Mouse (Mus musculus): Measurements from ENCODE around the gene Slc7a8. TPM values are rescaled to one million over a fixed set of nuclear protein-coding genes. Genes with fewer than 3 reads are reported as not detected.
A peak's percentile ranks its signal among the peaks of the same experiment; 100 is the strongest.

Slc7a8 gene
- polyA plus RNA-seq, 1 experiment, result 2.0 TPM

DNA sequence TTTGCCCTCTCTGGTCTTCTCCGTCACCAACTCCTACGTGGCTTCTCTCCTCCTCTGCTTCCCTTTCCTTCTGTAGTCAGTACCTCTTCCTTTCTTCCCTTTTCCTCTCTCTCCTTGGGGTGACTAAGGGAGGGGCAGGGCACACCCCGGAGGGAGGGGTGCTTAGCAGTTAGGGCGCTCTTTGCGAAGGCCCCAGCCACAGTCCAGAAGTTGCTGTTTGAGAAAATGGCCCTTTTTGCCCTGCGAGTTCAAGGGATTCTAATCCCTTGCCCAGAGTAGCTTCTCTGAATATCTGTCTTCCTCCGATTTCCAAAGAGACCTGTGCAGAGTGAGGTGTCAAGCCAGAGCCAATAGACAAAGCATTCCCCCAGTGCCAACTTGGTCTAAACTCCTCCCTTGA lies 69.7 kb downstream of the Slc7a8 start, which contains the start of gene Cebpe:
Gene Cebpe (minus strand): TSS at position 101 of the 400 bp plus-strand sequence.
- H3K4me1 ChIP-seq (ENCODE audit: control insufficient read depth, insufficient read depth, low read length), result peaks cover 6% of the 10 kb centered on the region
- no peak within 1 kb of the TSS for H3K27ac ChIP-seq (ENCODE audit: insufficient read depth, low read length)
- TF ChIP-seq CTCF (IDR thresholded peaks at IDR 0.05; ENCODE audit: borderline replicate concordance, insufficient read depth, low read length) (no peak), POLR2A (IDR thresholded peaks at IDR 0.05; ENCODE audit: low read depth, low read length) (no peak)
- H3K4me3 ChIP-seq (ENCODE audit: insufficient read depth, low read length), result no peak within 1 kb of the TSS

DNA sequence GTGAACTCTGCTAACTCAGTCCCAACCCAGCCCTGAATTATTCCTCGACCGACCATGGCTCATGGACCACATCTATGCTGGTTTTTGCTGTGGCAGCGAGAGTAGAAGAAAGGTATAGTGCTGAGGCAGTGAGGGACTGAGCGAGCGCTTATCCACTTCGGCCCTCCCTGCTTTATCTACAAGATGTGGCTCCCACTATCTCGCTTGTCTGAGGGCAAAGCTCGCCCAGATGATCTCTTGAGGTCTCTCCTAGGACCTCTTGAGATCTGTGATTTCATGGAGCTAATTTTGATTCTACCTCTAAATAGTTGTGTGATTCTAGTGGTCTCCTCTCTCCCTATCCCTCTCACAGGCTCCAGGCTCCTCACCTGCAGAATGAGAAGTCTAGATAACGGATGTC lies 72.7 kb downstream of the Slc7a8 start:
- TF ChIP-seq POLR2A (IDR thresholded peaks at IDR 0.05; ENCODE audit: low read depth, low read length) (no peak), CTCF (IDR thresholded peaks at IDR 0.05; ENCODE audit: borderline replicate concordance, insufficient read depth, low read length) (no peak)
- H3K4me1 ChIP-seq (ENCODE audit: control insufficient read depth, insufficient read depth, low read length), result peaks cover 2% of the 10 kb centered on the region; the same call in 1 of the 2 replicates

DNA sequence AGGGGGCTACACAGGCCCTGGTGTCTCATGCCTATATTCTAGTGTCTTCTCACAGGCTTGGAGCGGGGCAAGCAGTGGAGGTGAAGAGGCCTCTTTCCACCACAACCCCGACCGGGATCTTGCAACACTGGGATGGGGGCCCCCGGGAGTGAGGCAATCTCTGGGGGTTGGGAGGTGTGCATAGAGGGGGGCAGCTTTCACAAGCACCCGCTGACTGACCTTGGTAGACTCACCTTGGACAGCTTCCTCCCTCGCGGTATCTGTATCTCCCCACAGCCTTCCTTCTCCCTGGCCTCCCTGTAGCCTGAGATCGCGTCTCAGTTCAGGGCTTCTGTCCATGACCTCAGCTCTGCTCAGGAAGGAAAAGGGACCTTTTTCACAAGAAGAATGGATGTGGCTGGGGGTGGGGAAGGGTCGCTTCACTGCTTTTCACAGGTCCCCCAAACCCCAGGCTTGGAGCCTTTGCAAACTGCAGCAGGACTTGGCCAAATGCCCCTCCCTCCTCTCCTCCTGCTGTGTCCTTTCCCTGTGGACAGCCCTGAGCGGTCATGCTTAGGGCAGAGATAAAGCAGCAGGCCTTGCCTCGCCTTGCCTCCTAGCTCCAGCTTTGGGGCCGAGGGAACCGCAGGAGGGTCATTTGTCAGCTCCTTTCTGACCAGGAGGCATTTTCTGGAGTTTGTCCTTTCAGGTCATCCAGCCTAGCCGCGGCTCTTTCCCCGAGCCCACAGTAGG lies 75.0 kb downstream of the Slc7a8 start:
- TF ChIP-seq CTCF (IDR thresholded peaks at IDR 0.05; ENCODE audit: borderline replicate concordance, insufficient read depth, low read length) (no peak), POLR2A (IDR thresholded peaks at IDR 0.05; ENCODE audit: low read depth, low read length) (no peak)
- H3K27ac ChIP-seq (ENCODE audit: insufficient read depth, low read length), result no peak overlapping the region
- no peaks in the 10 kb centered on the region for H3K4me1 ChIP-seq (ENCODE audit: control insufficient read depth, insufficient read depth, low read length)
- no peak overlapping the region for H3K4me3 ChIP-seq (ENCODE audit: insufficient read depth, low read length)

More for the DNA sequence above, 72.7 kb downstream of the Slc7a8 start:
- Histone ChIP-seq H3K27ac (ENCODE audit: insufficient read depth, low read length) (no peak overlapping the region), H3K4me3 (ENCODE audit: insufficient read depth, low read length) (no peak overlapping the region)

DNA sequence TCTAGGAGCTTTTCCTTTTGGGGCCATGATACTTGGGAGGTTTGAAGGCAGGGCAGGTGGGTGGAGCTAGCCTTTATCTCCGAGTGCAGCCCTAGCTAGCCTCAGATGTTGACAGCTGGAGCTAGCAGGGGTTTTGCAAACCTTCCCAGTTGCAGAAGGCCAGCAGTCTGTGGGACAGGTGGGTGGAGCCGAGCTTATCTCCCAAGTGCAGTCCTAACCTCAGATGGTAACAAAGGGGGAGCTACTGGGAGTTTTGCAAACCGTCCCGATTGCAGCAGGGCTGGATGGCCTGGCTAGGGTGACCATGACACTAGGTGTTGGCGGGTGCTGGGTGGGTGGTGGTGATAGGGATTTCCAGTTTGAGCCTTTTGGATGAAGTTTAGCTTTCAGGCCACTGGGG lies 75.9 kb downstream of the Slc7a8 start:
- no peaks in the 10 kb centered on the region for H3K4me1 ChIP-seq (ENCODE audit: control insufficient read depth, insufficient read depth, low read length)
- no peak for TF ChIP-seq POLR2A (IDR thresholded peaks at IDR 0.05; ENCODE audit: low read depth, low read length)
- no peak for TF ChIP-seq CTCF (IDR thresholded peaks at IDR 0.05; ENCODE audit: borderline replicate concordance, insufficient read depth, low read length)
- H3K27ac ChIP-seq (ENCODE audit: insufficient read depth, low read length), result no peak overlapping the region
- H3K4me3 ChIP-seq (ENCODE audit: insufficient read depth, low read length), result no peak overlapping the region

DNA sequence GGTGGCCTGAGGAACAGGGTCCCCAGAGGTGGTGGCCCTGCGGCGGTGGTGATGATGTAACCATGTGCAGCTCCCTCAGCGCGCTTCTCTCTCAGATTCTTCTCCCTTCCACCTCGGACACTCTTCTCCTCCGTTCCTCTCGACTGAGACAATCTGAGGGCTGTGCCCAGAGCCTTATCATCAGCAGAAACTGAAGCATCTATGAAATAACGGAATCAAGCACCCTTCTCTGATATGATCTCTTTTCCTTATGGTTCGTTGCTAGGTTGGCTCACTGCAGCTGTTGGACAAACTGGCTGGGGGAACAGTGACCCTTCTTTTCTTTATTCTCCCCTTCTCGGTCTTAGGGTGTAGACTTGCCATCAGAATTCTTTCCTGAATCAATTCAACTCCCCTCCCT lies 78.5 kb downstream of the Slc7a8 start:
- TF ChIP-seq POLR2A (IDR thresholded peaks at IDR 0.05; ENCODE audit: low read depth, low read length), result no peak
- no peak for TF ChIP-seq CTCF (IDR thresholded peaks at IDR 0.05; ENCODE audit: borderline replicate concordance, insufficient read depth, low read length)
- Histone ChIP-seq H3K27ac (ENCODE audit: insufficient read depth, low read length) (no peak overlapping the region), H3K4me3 (ENCODE audit: insufficient read depth, low read length) (no peak overlapping the region), H3K4me1 (ENCODE audit: control insufficient read depth, insufficient read depth, low read length) (no peaks in the 10 kb centered on the region)

DNA sequence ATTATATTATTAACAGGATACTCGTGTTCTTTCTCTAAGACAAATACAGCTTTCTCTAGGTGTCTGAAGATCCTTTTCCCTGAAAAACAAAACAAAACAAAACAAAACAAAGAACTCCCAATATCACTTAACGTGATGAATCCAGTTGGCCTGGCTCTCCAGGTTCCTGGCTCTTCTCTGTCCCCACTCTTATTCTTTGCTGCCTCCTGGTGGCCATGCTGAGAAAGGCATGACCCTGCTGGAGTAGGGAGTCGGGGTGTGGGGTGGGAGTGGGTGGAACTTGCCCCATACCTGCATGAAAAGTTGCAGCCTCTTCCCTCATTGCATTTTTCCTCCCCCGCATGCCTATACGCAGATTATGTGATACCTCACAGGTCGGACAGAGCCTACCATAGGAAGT lies 80.4 kb downstream of the Slc7a8 start:
- no peak overlapping the region for H3K4me3 ChIP-seq (ENCODE audit: insufficient read depth, low read length)
- no peak overlapping the region for H3K27ac ChIP-seq (ENCODE audit: insufficient read depth, low read length)
- no peaks in the 10 kb centered on the region for H3K4me1 ChIP-seq (ENCODE audit: control insufficient read depth, insufficient read depth, low read length)
- peak; percentile 75; the same call in 1 of the 2 replicates for TF ChIP-seq CTCF (IDR thresholded peaks at IDR 0.05; ENCODE audit: borderline replicate concordance, insufficient read depth, low read length)
- no peak for TF ChIP-seq POLR2A (IDR thresholded peaks at IDR 0.05; ENCODE audit: low read depth, low read length)

DNA sequence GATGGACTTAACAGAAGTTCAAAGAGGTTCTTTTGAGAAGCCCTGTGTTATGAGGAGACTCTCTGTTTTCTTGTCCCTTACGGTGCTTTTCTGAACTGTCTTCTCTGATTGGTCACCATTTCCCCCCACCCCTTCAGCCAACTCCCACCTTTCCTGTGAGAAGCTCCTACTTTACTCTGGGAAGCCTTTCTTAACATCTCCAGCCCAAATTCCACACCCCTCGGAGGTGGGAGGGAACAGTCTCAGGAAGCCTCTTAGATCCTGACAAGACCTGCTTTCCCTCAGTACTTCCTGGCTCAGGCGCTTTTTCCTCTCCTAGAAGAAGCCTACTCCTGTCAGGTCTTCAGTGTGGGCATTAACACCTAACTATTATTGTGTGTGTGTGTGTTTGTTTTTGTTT lies 82.2 kb downstream of the Slc7a8 start:
- Histone ChIP-seq H3K27ac (ENCODE audit: insufficient read depth, low read length) (no peak overlapping the region), H3K4me3 (ENCODE audit: insufficient read depth, low read length) (no peak overlapping the region), H3K4me1 (ENCODE audit: control insufficient read depth, insufficient read depth, low read length) (no peaks in the 10 kb centered on the region)
- TF ChIP-seq CTCF (IDR thresholded peaks at IDR 0.05; ENCODE audit: borderline replicate concordance, insufficient read depth, low read length) (no peak), POLR2A (IDR thresholded peaks at IDR 0.05; ENCODE audit: low read depth, low read length) (no peak)

DNA sequence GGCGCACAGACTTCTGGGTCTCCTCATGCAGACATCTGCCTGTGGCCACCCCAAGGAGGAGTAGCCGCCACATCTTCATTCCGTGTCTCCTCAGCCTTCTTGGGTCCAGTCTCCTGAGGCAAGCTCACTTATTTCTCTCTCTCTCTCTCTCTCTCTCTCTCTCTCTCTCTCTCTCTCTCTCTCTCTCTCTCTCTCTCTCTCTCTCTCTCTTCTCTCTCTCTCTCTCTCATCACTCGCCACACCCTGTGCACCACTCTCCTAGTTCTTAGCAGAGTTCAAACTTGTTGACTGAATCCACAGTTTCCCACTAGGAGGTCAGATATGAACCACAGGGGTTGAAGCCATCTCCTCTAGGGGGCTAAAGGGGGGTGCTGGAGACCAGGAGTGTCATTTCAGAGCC lies 83.0 kb downstream of the Slc7a8 start, which contains the start of gene Gm29776:
Gene Gm29776 (minus strand): TSS at position 101 of the 400 bp plus-strand sequence.
- no peaks in the 10 kb centered on the region for H3K4me1 ChIP-seq (ENCODE audit: control insufficient read depth, insufficient read depth, low read length)
- no peak for TF ChIP-seq POLR2A (IDR thresholded peaks at IDR 0.05; ENCODE audit: low read depth, low read length)
- TF ChIP-seq CTCF (IDR thresholded peaks at IDR 0.05; ENCODE audit: borderline replicate concordance, insufficient read depth, low read length), result no peak
- H3K4me3 ChIP-seq (ENCODE audit: insufficient read depth, low read length), result no peak within 1 kb of the TSS
- H3K27ac ChIP-seq (ENCODE audit: insufficient read depth, low read length), result no peak within 1 kb of the TSS

DNA sequence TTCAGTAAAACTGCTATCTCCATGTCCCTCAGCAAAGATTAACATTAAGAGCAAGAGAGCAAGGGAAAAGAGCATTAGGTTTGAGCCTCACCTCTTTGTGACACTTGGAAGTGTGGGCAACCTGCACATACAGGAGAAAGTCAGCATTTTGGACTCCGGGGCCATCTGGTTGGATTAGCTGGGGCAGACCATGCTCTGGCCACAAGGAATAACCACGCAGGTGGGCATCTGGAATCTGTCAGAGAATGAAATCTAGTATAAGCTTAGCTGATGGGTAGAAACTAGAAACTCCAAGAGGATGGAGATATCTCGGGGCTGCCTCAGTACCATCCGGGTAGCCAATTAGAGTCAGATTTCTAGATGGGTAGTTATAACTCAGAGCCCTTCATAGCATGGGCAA lies 85.0 kb downstream of the Slc7a8 start:
- H3K4me1 ChIP-seq (ENCODE audit: control insufficient read depth, insufficient read depth, low read length), result no peaks in the 10 kb centered on the region
- no peak for TF ChIP-seq POLR2A (IDR thresholded peaks at IDR 0.05; ENCODE audit: low read depth, low read length)
- no peak for TF ChIP-seq CTCF (IDR thresholded peaks at IDR 0.05; ENCODE audit: borderline replicate concordance, insufficient read depth, low read length)
- H3K4me3 ChIP-seq (ENCODE audit: insufficient read depth, low read length), result no peak overlapping the region
- no peak overlapping the region for H3K27ac ChIP-seq (ENCODE audit: insufficient read depth, low read length)

DNA sequence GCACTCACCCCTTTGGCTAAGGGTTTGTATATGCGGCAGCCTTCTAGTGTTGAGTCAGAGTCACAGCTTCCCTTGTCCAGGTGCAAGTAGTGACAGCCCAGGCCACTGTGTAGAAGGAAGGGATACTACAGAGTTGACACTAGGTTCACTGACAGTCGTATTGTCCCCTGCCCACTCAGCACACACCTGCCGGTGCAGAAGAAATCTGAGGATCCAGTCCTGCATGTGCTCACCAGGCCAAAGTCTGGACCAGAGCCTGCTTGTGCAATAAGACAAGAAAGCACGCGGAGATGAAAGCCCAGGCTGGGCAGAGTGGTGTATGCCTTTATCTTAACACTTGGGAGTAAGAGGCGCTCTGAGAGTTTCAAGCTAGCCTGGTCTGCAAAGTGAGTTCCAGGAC lies 86.7 kb downstream of the Slc7a8 start:
- H3K4me3 ChIP-seq (ENCODE audit: insufficient read depth, low read length), result no peak overlapping the region
- no peaks in the 10 kb centered on the region for H3K4me1 ChIP-seq (ENCODE audit: control insufficient read depth, insufficient read depth, low read length)
- no peak overlapping the region for H3K27ac ChIP-seq (ENCODE audit: insufficient read depth, low read length)
- TF ChIP-seq POLR2A (IDR thresholded peaks at IDR 0.05; ENCODE audit: low read depth, low read length), result no peak
- no peak for TF ChIP-seq CTCF (IDR thresholded peaks at IDR 0.05; ENCODE audit: borderline replicate concordance, insufficient read depth, low read length)
